Mouse (Mus musculus): ENCODE results near the gene Cct7. TPM values are rescaled to one million over a fixed set of nuclear protein-coding genes. Genes with fewer than 3 reads are reported as not detected.

Cct7 gene
- polyA plus RNA-seq, 1 experiment from 2014 or later, result 159 TPM

- no peak overlapping the region for H3K9ac ChIP-seq (ENCODE audit: low read depth, low read length)
- no peak overlapping the region for H3K4me3 ChIP-seq (ENCODE audit: low read depth, low read length)
- no peak overlapping the region for H3K27ac ChIP-seq (ENCODE audit: low read depth, low read length)
- 67% methylated on average over 5 of the region's 5 CpGs for WGBS
- no peak for TF ChIP-seq CTCF (IDR thresholded peaks at IDR 0.05; ENCODE audit: low read depth)
- peaks cover 44% of the 10 kb centered on the region for H3K36me3 ChIP-seq (ENCODE audit: control insufficient read depth, insufficient read depth)
- ATAC-seq, result no peak
- no peaks in the 10 kb centered on the region for H3K27me3 ChIP-seq (replicated peaks; ENCODE audit: control insufficient read depth, insufficient read depth, low read length)
- no peak overlapping the region for H3K4me2 ChIP-seq (replicated peaks; ENCODE audit: low read depth)
- H3K4me1 ChIP-seq (replicated peaks; ENCODE audit: control insufficient read depth, insufficient read depth, low read length), result no peaks in the 10 kb centered on the region
- H3K9me3 ChIP-seq (ENCODE audit: control insufficient read depth), result no peaks in the 10 kb centered on the region
Observed at GRCm38 (mm10) chr6:85469660-85470430, 18.5 kb downstream of the Cct7 start.

- no peak for TF ChIP-seq CTCF (IDR thresholded peaks at IDR 0.05; ENCODE audit: low read depth)
- peaks cover 23% of the 10 kb centered on the region for H3K36me3 ChIP-seq (ENCODE audit: control insufficient read depth, insufficient read depth)
- no peak overlapping the region for H3K9ac ChIP-seq (ENCODE audit: low read depth, low read length)
- WGBS, result 62% methylated on average over 8 of the region's 8 CpGs
- no peak overlapping the region for H3K4me3 ChIP-seq (ENCODE audit: low read depth, low read length)
- no peak for ATAC-seq
- no peaks in the 10 kb centered on the region for H3K4me1 ChIP-seq (replicated peaks; ENCODE audit: control insufficient read depth, insufficient read depth, low read length)
- no peaks in the 10 kb centered on the region for H3K9me3 ChIP-seq (ENCODE audit: control insufficient read depth)
- H3K27me3 ChIP-seq (replicated peaks; ENCODE audit: control insufficient read depth, insufficient read depth, low read length), result no peaks in the 10 kb centered on the region
- H3K4me2 ChIP-seq (replicated peaks; ENCODE audit: low read depth), result no peak overlapping the region
- H3K27ac ChIP-seq (ENCODE audit: low read depth, low read length), result no peak overlapping the region
Observed at GRCm38 (mm10) chr6:85471962-85472361, 20.6 kb downstream of the Cct7 start.

- Histone ChIP-seq H3K4me1 (replicated peaks; ENCODE audit: control insufficient read depth, insufficient read depth, low read length) (no peaks in the 10 kb centered on the region), H3K9ac (ENCODE audit: low read depth, low read length) (no peak overlapping the region), H3K27me3 (replicated peaks; ENCODE audit: control insufficient read depth, insufficient read depth, low read length) (no peaks in the 10 kb centered on the region), H3K36me3 (ENCODE audit: control insufficient read depth, insufficient read depth) (peaks cover 17% of the 10 kb centered on the region), H3K4me3 (ENCODE audit: low read depth, low read length) (no peak overlapping the region), H3K9me3 (ENCODE audit: control insufficient read depth) (no peaks in the 10 kb centered on the region), H3K27ac (ENCODE audit: low read depth, low read length) (no peak overlapping the region), H3K4me2 (replicated peaks; ENCODE audit: low read depth) (no peak overlapping the region)
- ATAC-seq, result no peak
- WGBS, result 54% methylated on average over 5 of the region's 5 CpGs
- no peak for TF ChIP-seq CTCF (IDR thresholded peaks at IDR 0.05; ENCODE audit: low read depth)
Observed at GRCm38 (mm10) chr6:85472542-85472941, 21.2 kb downstream of the Cct7 start.

GRCm38 (mm10) chr6:85475581-85475980 lies 24.3 kb downstream of the Cct7 start:
- Histone ChIP-seq H3K27me3 (replicated peaks; ENCODE audit: control insufficient read depth, insufficient read depth, low read length) (0 out of 2 replicates have a peak, but pooled peaks cover 3% of the 10 kb centered on the region), H3K4me3 (ENCODE audit: low read depth, low read length) (no peak overlapping the region), H3K9ac (ENCODE audit: low read depth, low read length) (no peak overlapping the region), H3K9me3 (ENCODE audit: control insufficient read depth) (no peaks in the 10 kb centered on the region), H3K4me1 (replicated peaks; ENCODE audit: control insufficient read depth, insufficient read depth, low read length) (no peaks in the 10 kb centered on the region), H3K4me2 (replicated peaks; ENCODE audit: low read depth) (no peak overlapping the region), H3K27ac (ENCODE audit: low read depth, low read length) (no peak overlapping the region), H3K36me3 (ENCODE audit: control insufficient read depth, insufficient read depth) (no peaks in the 10 kb centered on the region)
- ATAC-seq, result no peak
- WGBS, result 67% methylated on average over 3 of the region's 3 CpGs
- TF ChIP-seq CTCF (IDR thresholded peaks at IDR 0.05; ENCODE audit: low read depth), result no peak

GRCm38 (mm10) chr6:85477366-85477917 lies 26.1 kb downstream of the Cct7 start:
- Histone ChIP-seq H3K27ac (ENCODE audit: low read depth, low read length) (no peak overlapping the region), H3K4me1 (replicated peaks; ENCODE audit: control insufficient read depth, insufficient read depth, low read length) (no peaks in the 10 kb centered on the region), H3K4me2 (replicated peaks; ENCODE audit: low read depth) (no peak overlapping the region), H3K9ac (ENCODE audit: low read depth, low read length) (no peak overlapping the region), H3K4me3 (ENCODE audit: low read depth, low read length) (no peak overlapping the region), H3K27me3 (replicated peaks; ENCODE audit: control insufficient read depth, insufficient read depth, low read length) (0 out of 2 replicates have a peak, but pooled peaks cover 3% of the 10 kb centered on the region), H3K36me3 (ENCODE audit: control insufficient read depth, insufficient read depth) (no peaks in the 10 kb centered on the region), H3K9me3 (ENCODE audit: control insufficient read depth) (no peaks in the 10 kb centered on the region)
- peak; percentile 69 for TF ChIP-seq CTCF (IDR thresholded peaks at IDR 0.05; ENCODE audit: low read depth)
- 33% methylated on average over 10 of the region's 10 CpGs for WGBS
- no peak for ATAC-seq

- H3K4me1 ChIP-seq (replicated peaks; ENCODE audit: control insufficient read depth, insufficient read depth, low read length), result no peaks in the 10 kb centered on the region
- no peak overlapping the region for H3K27ac ChIP-seq (ENCODE audit: low read depth, low read length)
- TF ChIP-seq CTCF (IDR thresholded peaks at IDR 0.05; ENCODE audit: low read depth), result no peak
- no peak overlapping the region for H3K9ac ChIP-seq (ENCODE audit: low read depth, low read length)
- H3K36me3 ChIP-seq (ENCODE audit: control insufficient read depth, insufficient read depth), result no peaks in the 10 kb centered on the region
- H3K27me3 ChIP-seq (replicated peaks; ENCODE audit: control insufficient read depth, insufficient read depth, low read length), result 0 out of 2 replicates have a peak, but pooled peaks cover 6% of the 10 kb centered on the region
- no peak overlapping the region for H3K4me3 ChIP-seq (ENCODE audit: low read depth, low read length)
- 47% methylated on average over 14 of the region's 14 CpGs for WGBS
- H3K4me2 ChIP-seq (replicated peaks; ENCODE audit: low read depth), result no peak overlapping the region
- H3K9me3 ChIP-seq (ENCODE audit: control insufficient read depth), result no peaks in the 10 kb centered on the region
- ATAC-seq, result no peak
Observed at GRCm38 (mm10) chr6:85478416-85478815, 27.1 kb downstream of the Cct7 start.

All from intestine, postnatal 0 days (tissue).